Mouse (Mus musculus): ENCODE measurements around the gene Ube2d3. TPM values are rescaled to one million over a fixed set of nuclear protein-coding genes. Genes with fewer than 3 reads are reported as not detected.
"Not testable (repeated sequence)": the region's sequence is repeated elsewhere in the genome, so short reads cannot be mapped to it uniquely, and the experiment has no call there.

Ube2d3 gene
- polyA plus RNA-seq, 1 experiment: 333 TPM

DNA sequence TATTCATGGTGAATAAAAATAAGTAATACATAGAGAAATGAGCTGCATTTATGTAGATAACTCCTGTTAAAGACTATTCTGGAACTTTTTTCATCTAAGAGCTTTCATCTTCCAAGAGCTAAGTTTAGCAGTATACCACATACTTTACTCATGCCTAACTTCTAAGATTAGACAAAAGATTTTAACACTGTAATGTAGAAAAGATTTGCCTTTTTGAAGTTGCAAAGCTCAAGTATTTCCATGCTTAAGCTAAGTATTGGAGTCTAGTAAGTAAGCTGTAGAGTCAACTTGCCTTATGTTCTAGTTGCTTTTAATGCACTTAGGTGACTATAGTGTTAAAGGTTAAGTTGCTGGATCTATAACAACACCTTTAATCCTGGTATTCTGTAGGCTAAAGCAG is 21.0 kb downstream of the Ube2d3 start:
- DNase-seq: no peak
- Histone ChIP-seq H3K27ac (ENCODE audit: insufficient read depth, low read depth, low read length) (no peak overlapping the region), H3K27me3 (replicated peaks; ENCODE audit: control insufficient read depth, insufficient read depth, low read length) (no peaks in the 10 kb centered on the region), H3K36me3 (ENCODE audit: control insufficient read depth, insufficient read depth, low read length) (peaks cover 6% of the 10 kb centered on the region), H3K4me3 (ENCODE audit: insufficient read depth, low read depth, low read length) (no peak overlapping the region), H3K4me1 (ENCODE audit: control insufficient read depth, insufficient read depth, low read length) (no peaks in the 10 kb centered on the region; the same call in 1 of the 2 replicates)
- TF ChIP-seq CTCF (conservative IDR thresholded peaks at IDR 0.05; ENCODE audit: insufficient read depth, insufficient read length, low read depth, low read length) (no peak), POLR2A (IDR thresholded peaks at IDR 0.05; ENCODE audit: low read depth, low read length) (no peak)

DNA sequence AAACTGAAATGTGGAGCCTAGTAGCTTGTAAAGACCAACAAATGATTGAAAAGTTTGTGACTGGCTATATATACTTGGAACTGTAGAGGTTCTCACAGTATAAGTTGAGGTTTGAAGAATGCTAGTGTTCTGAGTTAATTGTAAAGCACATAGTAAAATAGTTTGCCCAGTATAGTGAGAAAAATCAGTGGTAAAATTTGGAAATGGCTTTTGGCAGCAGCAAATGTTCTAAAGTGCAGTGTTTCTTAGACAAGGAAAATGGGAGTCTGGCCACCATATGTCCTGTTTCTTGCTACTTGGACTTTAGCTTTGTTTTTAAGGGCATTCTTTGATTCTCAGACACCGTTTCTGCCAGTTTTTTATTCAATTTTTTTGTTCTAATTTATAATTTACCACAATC is 30.5 kb downstream of the Ube2d3 start:
- no peak overlapping the region for H3K27ac ChIP-seq (ENCODE audit: insufficient read depth, low read depth, low read length)
- H3K27me3 ChIP-seq (replicated peaks; ENCODE audit: control insufficient read depth, insufficient read depth, low read length): no peaks in the 10 kb centered on the region
- H3K4me1 ChIP-seq (ENCODE audit: control insufficient read depth, insufficient read depth, low read length): peaks cover 3% of the 10 kb centered on the region; the same call in 1 of the 2 replicates
- no peak for TF ChIP-seq POLR2A (IDR thresholded peaks at IDR 0.05; ENCODE audit: low read depth, low read length)
- TF ChIP-seq CTCF (conservative IDR thresholded peaks at IDR 0.05; ENCODE audit: insufficient read depth, insufficient read length, low read depth, low read length): no peak
- peaks cover 1% of the 10 kb centered on the region; the same call in 1 of the 2 replicates for H3K36me3 ChIP-seq (ENCODE audit: control insufficient read depth, insufficient read depth, low read length)
- WGBS: 62% methylated on average over 1 of the region's 1 CpGs
- no peak overlapping the region for H3K4me3 ChIP-seq (ENCODE audit: insufficient read depth, low read depth, low read length)
- no peak for DNase-seq

DNA sequence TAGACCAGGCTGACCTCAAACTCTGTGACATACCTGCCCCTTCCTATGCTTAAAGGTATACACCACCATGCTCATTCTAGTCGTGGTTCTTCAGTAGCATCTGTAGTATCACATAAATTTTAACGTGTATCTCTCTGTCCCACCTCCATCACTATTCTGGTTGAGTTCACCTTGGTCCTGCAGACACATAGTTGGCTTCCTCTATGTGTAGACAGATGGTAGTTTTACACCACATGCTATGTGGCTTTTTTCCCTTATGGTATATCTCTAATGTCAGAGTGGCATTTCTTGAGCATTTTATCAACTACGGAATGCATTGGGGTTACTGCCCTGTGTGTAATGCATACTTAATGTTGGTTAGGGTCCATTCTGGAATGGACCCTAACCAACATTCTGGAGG is 31.2 kb downstream of the Ube2d3 start:
- no peak overlapping the region for H3K27ac ChIP-seq (ENCODE audit: insufficient read depth, low read depth, low read length)
- no peaks in the 10 kb centered on the region for H3K27me3 ChIP-seq (replicated peaks; ENCODE audit: control insufficient read depth, insufficient read depth, low read length)
- DNase-seq: no peak
- no peak overlapping the region for H3K4me3 ChIP-seq (ENCODE audit: insufficient read depth, low read depth, low read length)
- no peaks in the 10 kb centered on the region; the same call in 1 of the 2 replicates for H3K36me3 ChIP-seq (ENCODE audit: control insufficient read depth, insufficient read depth, low read length)
- 54% methylated on average over 3 of the region's 3 CpGs for WGBS
- no peak for TF ChIP-seq POLR2A (IDR thresholded peaks at IDR 0.05; ENCODE audit: low read depth, low read length)
- H3K4me1 ChIP-seq (ENCODE audit: control insufficient read depth, insufficient read depth, low read length): peaks cover 3% of the 10 kb centered on the region; the same call in 1 of the 2 replicates

DNA sequence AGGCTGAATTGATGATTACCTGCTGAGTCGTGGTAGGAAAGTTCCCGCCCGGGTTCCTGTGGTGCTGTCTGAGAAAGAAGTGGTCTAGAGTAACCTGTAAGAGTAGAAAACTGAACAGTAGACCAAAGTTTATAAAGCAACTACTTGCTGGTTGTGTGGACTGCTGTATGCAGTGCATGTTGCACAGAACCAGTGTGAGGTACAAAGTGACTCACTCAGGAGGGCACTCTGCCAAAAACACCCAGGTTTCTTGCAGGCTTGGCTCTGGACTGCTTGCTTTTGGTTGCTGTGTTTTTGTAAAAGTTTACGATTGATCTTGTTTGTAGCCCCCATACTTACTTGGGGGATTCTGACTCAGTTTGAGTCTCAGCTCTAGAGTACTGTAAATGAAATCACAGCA is 32.0 kb downstream of the Ube2d3 start:
- Histone ChIP-seq H3K27ac (ENCODE audit: insufficient read depth, low read depth, low read length) (0 out of 2 replicates have a peak overlapping the region, but pooled peaks have one; percentile 50), H3K27me3 (replicated peaks; ENCODE audit: control insufficient read depth, insufficient read depth, low read length) (no peaks in the 10 kb centered on the region), H3K4me1 (ENCODE audit: control insufficient read depth, insufficient read depth, low read length) (peaks cover 3% of the 10 kb centered on the region; the same call in 1 of the 2 replicates), H3K36me3 (ENCODE audit: control insufficient read depth, insufficient read depth, low read length) (no peaks in the 10 kb centered on the region; the same call in 1 of the 2 replicates), H3K4me3 (ENCODE audit: insufficient read depth, low read depth, low read length) (no peak overlapping the region)
- 16% methylated on average over 4 of the region's 4 CpGs for WGBS
- DNase-seq: peak; percentile 89
- TF ChIP-seq POLR2A (IDR thresholded peaks at IDR 0.05; ENCODE audit: low read depth, low read length): no peak

DNA sequence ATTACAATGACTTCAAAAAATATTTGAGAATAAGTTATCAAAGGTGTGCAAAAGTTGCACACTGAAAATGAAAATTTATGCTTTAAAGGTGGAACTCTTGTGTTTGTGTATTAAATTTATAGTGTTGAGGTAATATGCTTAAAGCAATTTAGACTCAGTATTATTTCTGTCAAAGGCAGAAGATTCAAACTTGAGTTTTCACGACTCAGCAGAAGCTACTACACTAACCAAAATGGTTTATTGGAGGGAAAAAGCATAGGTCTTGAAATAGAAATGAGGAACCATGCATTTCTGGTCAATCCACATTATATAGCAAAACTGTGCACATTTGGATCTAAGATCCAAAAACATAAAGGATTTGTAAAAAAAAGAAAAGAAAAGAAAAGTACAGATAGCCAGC is 32.9 kb downstream of the Ube2d3 start:
- no peak for TF ChIP-seq CTCF (conservative IDR thresholded peaks at IDR 0.05; ENCODE audit: insufficient read depth, insufficient read length, low read depth, low read length)
- no peak for TF ChIP-seq POLR2A (IDR thresholded peaks at IDR 0.05; ENCODE audit: low read depth, low read length)
- WGBS: 58% methylated on average over 1 of the region's 1 CpGs
- Histone ChIP-seq H3K4me3 (ENCODE audit: insufficient read depth, low read depth, low read length) (no peak overlapping the region), H3K27ac (ENCODE audit: insufficient read depth, low read depth, low read length) (no peak overlapping the region), H3K27me3 (replicated peaks; ENCODE audit: control insufficient read depth, insufficient read depth, low read length) (no peaks in the 10 kb centered on the region), H3K36me3 (ENCODE audit: control insufficient read depth, insufficient read depth, low read length) (no peaks in the 10 kb centered on the region; the same call in 1 of the 2 replicates), H3K4me1 (ENCODE audit: control insufficient read depth, insufficient read depth, low read length) (peaks cover 3% of the 10 kb centered on the region; the same call in 1 of the 2 replicates)
- no peak for DNase-seq

DNA sequence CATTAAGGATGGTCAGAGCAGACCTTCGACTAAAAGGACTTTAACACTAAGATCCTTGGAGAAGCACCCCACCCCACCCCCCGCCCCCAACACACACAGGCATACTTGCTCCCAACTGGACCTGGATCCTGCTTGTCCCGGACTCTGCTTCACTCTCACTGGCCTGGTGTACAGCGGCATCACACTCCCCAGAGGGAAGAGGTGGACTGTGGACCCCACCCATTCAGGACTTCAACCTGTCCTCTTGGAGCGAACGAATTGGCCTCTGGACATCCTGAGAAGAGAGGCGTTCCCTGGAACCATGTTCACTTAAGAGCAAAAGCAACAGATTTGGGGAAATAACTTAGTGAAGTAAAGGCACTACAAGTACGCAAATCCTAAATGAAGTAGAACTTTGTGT is 37.1 kb downstream of the Ube2d3 start:
- DNase-seq: peak; percentile 81
- no peak for TF ChIP-seq POLR2A (IDR thresholded peaks at IDR 0.05; ENCODE audit: low read depth, low read length)
- no peak for TF ChIP-seq CTCF (conservative IDR thresholded peaks at IDR 0.05; ENCODE audit: insufficient read depth, insufficient read length, low read depth, low read length)
- Histone ChIP-seq H3K4me1 (ENCODE audit: control insufficient read depth, insufficient read depth, low read length) (no peaks in the 10 kb centered on the region; the same call in 1 of the 2 replicates), H3K4me3 (ENCODE audit: insufficient read depth, low read depth, low read length) (no peak overlapping the region), H3K27me3 (replicated peaks; ENCODE audit: control insufficient read depth, insufficient read depth, low read length) (no peaks in the 10 kb centered on the region), H3K27ac (ENCODE audit: insufficient read depth, low read depth, low read length) (peak overlapping the region; percentile 70), H3K36me3 (ENCODE audit: control insufficient read depth, insufficient read depth, low read length) (no peaks in the 10 kb centered on the region)
- WGBS: 59% methylated on average over 8 of the region's 8 CpGs

DNA sequence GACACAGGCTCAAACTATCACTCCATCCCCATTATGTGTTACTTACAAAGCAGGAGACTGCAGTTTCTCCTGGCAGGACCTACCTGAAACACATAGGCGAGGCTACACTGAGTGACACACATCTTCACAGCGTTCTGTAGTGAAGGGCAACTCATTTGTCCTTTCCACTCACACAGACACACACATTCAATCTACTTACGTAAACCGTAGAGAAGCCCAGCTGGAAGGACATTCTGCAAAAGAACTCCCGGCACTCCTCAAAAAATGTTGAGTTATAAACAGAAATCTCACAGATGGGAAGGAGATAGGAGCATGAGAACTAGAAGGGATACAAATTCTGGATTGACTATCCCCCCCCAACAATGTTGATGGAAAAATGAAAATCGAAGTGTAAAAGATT is 38.3 kb downstream of the Ube2d3 start:
- H3K4me1 ChIP-seq (ENCODE audit: control insufficient read depth, insufficient read depth, low read length): peaks cover 2% of the 10 kb centered on the region; the same call in 1 of the 2 replicates
- TF ChIP-seq CTCF (conservative IDR thresholded peaks at IDR 0.05; ENCODE audit: insufficient read depth, insufficient read length, low read depth, low read length) (no peak), POLR2A (IDR thresholded peaks at IDR 0.05; ENCODE audit: low read depth, low read length) (no peak)
- no peaks in the 10 kb centered on the region for H3K36me3 ChIP-seq (ENCODE audit: control insufficient read depth, insufficient read depth, low read length)
- no peak overlapping the region for H3K4me3 ChIP-seq (ENCODE audit: insufficient read depth, low read depth, low read length)
- 77% methylated on average over 6 of the region's 6 CpGs for WGBS
- DNase-seq: no peak
- H3K27ac ChIP-seq (ENCODE audit: insufficient read depth, low read depth, low read length): no peak overlapping the region
- H3K27me3 ChIP-seq (replicated peaks; ENCODE audit: control insufficient read depth, insufficient read depth, low read length): no peaks in the 10 kb centered on the region

DNA sequence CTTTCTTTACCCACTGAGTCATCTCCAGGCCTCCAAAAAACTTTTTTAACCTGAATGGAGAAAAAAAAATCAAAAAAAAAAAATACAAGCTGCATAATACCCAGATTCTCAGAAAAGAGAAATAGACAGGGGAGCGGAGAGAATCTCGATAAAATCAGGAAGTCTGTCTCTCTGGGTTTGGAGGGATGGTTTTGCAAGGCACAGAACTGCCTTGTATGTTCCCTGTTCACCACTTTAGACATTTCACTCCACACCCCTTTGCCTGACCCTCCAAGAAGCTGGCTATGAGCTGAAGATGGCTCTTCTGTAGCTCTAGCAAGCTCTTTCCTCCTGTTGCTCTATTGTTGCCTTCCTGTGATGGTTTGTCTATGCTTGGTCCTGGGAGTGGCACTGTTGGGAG is 39.0 kb downstream of the Ube2d3 start:
- Histone ChIP-seq H3K4me1 (ENCODE audit: control insufficient read depth, insufficient read depth, low read length) (peaks cover 8% of the 10 kb centered on the region; the same call in 1 of the 2 replicates), H3K27me3 (replicated peaks; ENCODE audit: control insufficient read depth, insufficient read depth, low read length) (no peaks in the 10 kb centered on the region), H3K36me3 (ENCODE audit: control insufficient read depth, insufficient read depth, low read length) (no peaks in the 10 kb centered on the region), H3K4me3 (ENCODE audit: insufficient read depth, low read depth, low read length) (no peak overlapping the region), H3K27ac (ENCODE audit: insufficient read depth, low read depth, low read length) (no peak overlapping the region)
- no peak for DNase-seq
- 98% methylated on average over 2 of the region's 2 CpGs for WGBS
- TF ChIP-seq CTCF (conservative IDR thresholded peaks at IDR 0.05; ENCODE audit: insufficient read depth, insufficient read length, low read depth, low read length): no peak
- no peak for TF ChIP-seq POLR2A (IDR thresholded peaks at IDR 0.05; ENCODE audit: low read depth, low read length)

DNA sequence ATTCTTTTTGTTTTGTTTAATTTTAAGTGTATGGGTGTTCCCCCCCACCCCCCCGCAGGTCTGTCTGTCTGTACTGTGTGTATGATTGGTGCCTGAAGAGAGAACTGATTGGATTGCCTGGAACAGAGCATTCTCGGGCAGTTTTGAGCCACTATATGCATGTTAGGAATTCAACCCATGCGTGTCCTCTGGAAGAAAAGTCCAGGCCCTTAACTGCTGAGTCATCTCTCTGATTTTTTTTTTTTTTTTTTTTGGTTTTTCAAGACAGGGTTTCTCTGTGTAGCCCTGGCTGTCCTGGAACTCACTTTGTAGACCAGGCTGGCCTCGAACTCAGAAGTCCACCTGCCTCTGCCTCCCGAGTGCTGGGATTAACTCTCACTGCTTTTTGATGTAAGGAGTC is 41.1 kb downstream of the Ube2d3 start:
- WGBS: 67% methylated on average over 5 of the region's 5 CpGs
- not testable (repeated sequence) for H3K27ac ChIP-seq (ENCODE audit: insufficient read depth, low read depth, low read length); H3K27me3 ChIP-seq (replicated peaks; ENCODE audit: control insufficient read depth, insufficient read depth, low read length); H3K36me3 ChIP-seq (ENCODE audit: control insufficient read depth, insufficient read depth, low read length); DNase-seq; H3K4me3 ChIP-seq (ENCODE audit: insufficient read depth, low read depth, low read length)
- peaks cover 13% of the 10 kb centered on the region; the same call in 1 of the 2 replicates for H3K4me1 ChIP-seq (ENCODE audit: control insufficient read depth, insufficient read depth, low read length)
